Mouse (Mus musculus) ES-E14 (cell line): ENCODE measurements at regions not wholly inside any gene's neighbourhood (a gene's known extent, or its start where the extent isn't known, plus 50 kb on each side); places are given as distances from the start of the nearest gene placed in this dataset.

Source experiments
- DNase-seq: peaks from one replicate; pipeline ENCODE4 v3.0.0-alpha.2; 2013; ENCODE audit warnings: low read depth, low spot score
- H3K27ac ChIP-seq: 2 replicates; pipeline ENCODE4 v1.5.1; 2012; ENCODE audit warnings: low read depth, mild to moderate bottlenecking, low read length, moderate library complexity, mixed read lengths; ENCODE audit not compliant: poor library complexity, insufficient read depth, severe bottlenecking
- H3K36me3 ChIP-seq: 2 replicates; pipeline ENCODE4 v1.6.1; 2012; ENCODE audit warnings: mild to moderate bottlenecking, low read length, moderate library complexity, mixed read lengths; ENCODE audit not compliant: control insufficient read depth, poor library complexity, insufficient read depth, severe bottlenecking
- H3K4me1 ChIP-seq, 2 experiments: fragments of 150-350 bp in 1 of 2; sonication (generic) in 1 of 2; 2 replicates each; pipeline ENCODE4 v1.6.1; 2012; ENCODE audit warnings: low read length in 2 of 2, mild to moderate bottlenecking in 1 of 2, mixed read lengths in 1 of 2; ENCODE audit not compliant: control insufficient read depth in 2 of 2, insufficient read depth in 2 of 2, poor library complexity in 1 of 2
- H3K4me3 ChIP-seq, 2 experiments: fragments of 150-350 bp in 1 of 2; sonication (generic) in 1 of 2; 2 replicates each; pipeline ENCODE4 v1.5.1; 2012; ENCODE audit warnings: low read length in 2 of 2, low read depth in 1 of 2, mild to moderate bottlenecking in 1 of 2, mixed read lengths in 1 of 2; ENCODE audit not compliant: insufficient read depth in 1 of 2, poor library complexity in 1 of 2, severe bottlenecking in 1 of 2
- H3K9ac ChIP-seq: 2 replicates; pipeline ENCODE4 v1.6.1; 2012; ENCODE audit warnings: low read depth, mild to moderate bottlenecking, low read length, mixed read lengths; ENCODE audit not compliant: poor library complexity, insufficient read depth, severe bottlenecking
- H3K9me3 ChIP-seq: fragments of 150-350 bp; sonication (generic); 2 replicates; pipeline ENCODE4 v1.6.1; 2012; ENCODE audit warnings: low read depth, mild to moderate bottlenecking, low read length; ENCODE audit not compliant: control insufficient read depth, insufficient read depth
- CHD2 ChIP-seq: IDR thresholded peaks from 2 replicates; pipeline ENCODE4 v1.6.1; 2014; ENCODE audit warnings: mild to moderate bottlenecking, low read depth, low read length, inconsistent platforms
- HCFC1 ChIP-seq: IDR thresholded peaks from 2 replicates; pipeline ENCODE4 v1.6.1; 2012; ENCODE audit warnings: low read length, inconsistent platforms, borderline replicate concordance; ENCODE audit not compliant: insufficient read depth
- MAFK ChIP-seq: IDR thresholded peaks from 2 replicates; pipeline ENCODE4 v1.6.1; 2014; ENCODE audit warnings: mild to moderate bottlenecking, low read depth, low read length, inconsistent platforms; ENCODE audit not compliant: insufficient read depth
- ZC3H11A ChIP-seq: IDR thresholded peaks from 2 replicates; pipeline ENCODE4 v1.6.1; 2012; ENCODE audit warnings: low read depth, mild to moderate bottlenecking, inconsistent platforms, low read length, borderline replicate concordance
- ZNF384 ChIP-seq: IDR thresholded peaks from 2 replicates; pipeline ENCODE4 v1.6.1; 2012; ENCODE audit warnings: low read depth, low read length, inconsistent platforms
- in situ Hi-C, 2 experiments: fragments of 600-800 bp; cut with MboI; formaldehyde crosslinking; loops; one replicate each; pipeline ENCODE4 v1.15.1; 2025; ENCODE audit warnings: low sequenced_read_pairs in 2 of 2, inconsistent platforms in 1 of 2; ENCODE audit not compliant: unreplicated experiment in 2 of 2

GRCm38 (mm10) chr19:14740936-14741335, 143.1 kb upstream of the Tle4 start:
- in situ Hi-C loops, result no loop called here
- no peaks in the 10 kb centered on the region for H3K9me3 ChIP-seq
- no peak overlapping the region for H3K27ac ChIP-seq
- H3K36me3 ChIP-seq, result no peaks in the 10 kb centered on the region
- TF ChIP-seq CHD2 (no peak), ZC3H11A (no peak), HCFC1 (no peak), MAFK (no peak), ZNF384 (no peak)
- H3K4me3 ChIP-seq, result no peak overlapping the region
- H3K4me1 ChIP-seq, result no peaks in the 10 kb centered on the region
- no peak overlapping the region for H3K9ac ChIP-seq
- DNase-seq, result no peak

- no peak for DNase-seq
- Histone ChIP-seq H3K27ac (no peak overlapping the region), H3K9ac (no peak overlapping the region), H3K4me3 (no peak overlapping the region), H3K9me3 (no peaks in the 10 kb centered on the region), H3K36me3 (no peaks in the 10 kb centered on the region), H3K4me1 (no peaks in the 10 kb centered on the region)
- no peak for TF ChIP-seq HCFC1
- TF ChIP-seq ZC3H11A, result no peak
- no peak for TF ChIP-seq CHD2
- TF ChIP-seq ZNF384, result no peak
- no peak for TF ChIP-seq MAFK
- in situ Hi-C loops, result no loop called here
Observed at GRCm38 (mm10) chr19:14740139-14740538, 142.3 kb upstream of the Tle4 start.

- H3K36me3 ChIP-seq, result no peaks in the 10 kb centered on the region
- no peak overlapping the region for H3K27ac ChIP-seq
- no peak overlapping the region for H3K9ac ChIP-seq
- no peaks in the 10 kb centered on the region for H3K4me1 ChIP-seq
- H3K9me3 ChIP-seq, result no peaks in the 10 kb centered on the region
- no peak for DNase-seq
- TF ChIP-seq MAFK, result peak; percentile 92
- no peak for TF ChIP-seq HCFC1
- TF ChIP-seq CHD2, result no peak
- no peak for TF ChIP-seq ZC3H11A
- in situ Hi-C loops, result no loop called here
- H3K4me3 ChIP-seq, result no peak overlapping the region
Observed at GRCm38 (mm10) chr19:14736514-14736913, 138.7 kb upstream of the Tle4 start.

GRCm38 (mm10) chr19:14725329-14725728, 127.5 kb upstream of the Tle4 start:
- Histone ChIP-seq H3K9me3 (no peaks in the 10 kb centered on the region), H3K36me3 (no peaks in the 10 kb centered on the region), H3K27ac (no peak overlapping the region), H3K4me1 (no peaks in the 10 kb centered on the region), H3K9ac (no peak overlapping the region), H3K4me3 (no peak overlapping the region)
- in situ Hi-C loops, result no loop called here
- TF ChIP-seq CHD2 (no peak), MAFK (no peak), ZNF384 (no peak), HCFC1 (no peak), ZC3H11A (no peak)
- DNase-seq, result no peak

- no peak for TF ChIP-seq HCFC1
- no peak for TF ChIP-seq CHD2
- TF ChIP-seq MAFK, result no peak
- TF ChIP-seq ZC3H11A, result no peak
- TF ChIP-seq ZNF384, result no peak
- no peaks in the 10 kb centered on the region for H3K4me1 ChIP-seq
- no peak overlapping the region for H3K4me3 ChIP-seq
- no peak for DNase-seq
- in situ Hi-C loops, result loop anchor here in 1 of 2 experiments (25.0 kb wide), 1 partner anchor 888 kb away; no protein-coding TSS in a partner anchor
- H3K27ac ChIP-seq, result no peak overlapping the region
- no peak overlapping the region for H3K9ac ChIP-seq
- no peaks in the 10 kb centered on the region for H3K36me3 ChIP-seq
- H3K9me3 ChIP-seq, result no peaks in the 10 kb centered on the region
Observed at GRCm38 (mm10) chr19:14724637-14725036, 126.8 kb upstream of the Tle4 start.
